Mouse (Mus musculus): ENCODE measurements at regions not wholly inside any gene's neighbourhood (a gene's known extent, or its start where the extent isn't known, plus 50 kb on each side); places are given as distances from the start of the nearest gene placed in this dataset.

- POLR2A ChIA-PET: no interaction called here
- no peaks in the 10 kb centered on the region for H3K27me3 ChIP-seq
- DNase-seq (ENCODE audit: low read depth, low spot score): no peak
- no peak for ATAC-seq
- TF ChIP-seq CTCF (IDR thresholded peaks at IDR 0.05): no peak
- in situ Hi-C loops (cut with MboI; ENCODE audit: low pct_unique_long_range_greater_than_20kb): no loop called here
- CTCF ChIA-PET: no interaction called here
Observed at GRCm38 (mm10) chr14:76922399-76922939, 114.1 kb upstream of the Ccdc122 start.

- CTCF ChIA-PET: interaction anchor here (1.6 to 2.2 kb wide), 3 partner anchors 14 to 137 kb away, joined by 5 to 7 read pairs (median 6); no protein-coding TSS in a partner anchor
- DNase-seq (ENCODE audit: low read depth, low spot score): no peak
- no peaks in the 10 kb centered on the region for H3K27me3 ChIP-seq
- in situ Hi-C loops (cut with MboI; ENCODE audit: low pct_unique_long_range_greater_than_20kb): no loop called here
- POLR2A ChIA-PET: interaction anchor here (0.9 kb wide), 1 partner anchor 29 kb away, joined by 3 read pairs; no protein-coding TSS in a partner anchor
- ATAC-seq: peak; percentile 39
- no peak for TF ChIP-seq CTCF (IDR thresholded peaks at IDR 0.05)
Observed at GRCm38 (mm10) chr14:76918091-76918490, 118.5 kb upstream of the Ccdc122 start.

- TF ChIP-seq CTCF (IDR thresholded peaks at IDR 0.05): no peak
- ChIA-PET POLR2A (interaction anchor here (0.9 to 1.5 kb wide), 3 partner anchors 18 to 412 kb away, joined by 3 read pairs; no protein-coding TSS in a partner anchor), CTCF (interaction anchor here (1.0 to 3.5 kb wide), 5 partner anchors 8 to 136 kb away, joined by 3 to 19 read pairs (median 6); no protein-coding TSS in a partner anchor)
- DNase-seq (ENCODE audit: low read depth, low spot score) (no peak), ATAC-seq (no peak)
- in situ Hi-C loops (cut with MboI; ENCODE audit: low pct_unique_long_range_greater_than_20kb): no loop called here
- H3K27me3 ChIP-seq: no peaks in the 10 kb centered on the region
Observed at GRCm38 (mm10) chr14:76917139-76917929, 119.2 kb upstream of the Ccdc122 start.

GRCm38 (mm10) chr14:76913850-76914249 lies 122.7 kb upstream of the Ccdc122 start:
- in situ Hi-C loops (cut with MboI; ENCODE audit: low pct_unique_long_range_greater_than_20kb): no loop called here
- ATAC-seq (no peak), DNase-seq (ENCODE audit: low read depth, low spot score) (no peak)
- TF ChIP-seq CTCF (IDR thresholded peaks at IDR 0.05): no peak
- H3K27me3 ChIP-seq: no peaks in the 10 kb centered on the region
- POLR2A ChIA-PET: interaction anchor here (0.8 to 5.5 kb wide), 2 partner anchors 13 to 28 kb away, joined by 3 to 17 read pairs; no protein-coding TSS in a partner anchor
- CTCF ChIA-PET: interaction anchor here (2.0 to 3.5 kb wide), 2 partner anchors 12 to 35 kb away, joined by 4 to 19 read pairs; no protein-coding TSS in a partner anchor

GRCm38 (mm10) chr14:76912301-76913001 lies 124.1 kb upstream of the Ccdc122 start:
- DNase-seq (ENCODE audit: low read depth, low spot score): no peak
- in situ Hi-C loops (cut with MboI; ENCODE audit: low pct_unique_long_range_greater_than_20kb): no loop called here
- ATAC-seq: peak; percentile 90
- TF ChIP-seq CTCF (IDR thresholded peaks at IDR 0.05): no peak
- POLR2A ChIA-PET: interaction anchor here (0.7 to 5.5 kb wide), 6 partner anchors 10 to 585 kb away, joined by 3 to 17 read pairs (median 3); no protein-coding TSS in a partner anchor
- CTCF ChIA-PET: interaction anchor here (1.2 kb wide), 1 partner anchor 36 kb away, joined by 3 read pairs; no protein-coding TSS in a partner anchor
- H3K27me3 ChIP-seq: no peaks in the 10 kb centered on the region

- H3K27me3 ChIP-seq: no peaks in the 10 kb centered on the region
- ChIA-PET CTCF (no interaction called here), POLR2A (interaction anchor here (0.8 to 5.5 kb wide), 6 partner anchors 16 to 584 kb away, joined by 3 to 17 read pairs (median 3); no protein-coding TSS in a partner anchor)
- in situ Hi-C loops (cut with MboI; ENCODE audit: low pct_unique_long_range_greater_than_20kb): no loop called here
- ATAC-seq (no peak), DNase-seq (ENCODE audit: low read depth, low spot score) (no peak)
- TF ChIP-seq CTCF (IDR thresholded peaks at IDR 0.05): no peak
Observed at GRCm38 (mm10) chr14:76911271-76911670, 125.3 kb upstream of the Ccdc122 start.

- ATAC-seq: no peak
Observed at GRCm38 (mm10) chr14:76910186-76910585, 126.4 kb upstream of the Ccdc122 start.

GRCm38 (mm10) chr14:76907941-76908340 lies 128.6 kb upstream of the Ccdc122 start:
- CTCF ChIA-PET: no interaction called here
- TF ChIP-seq CTCF (IDR thresholded peaks at IDR 0.05): no peak
- in situ Hi-C loops (cut with MboI; ENCODE audit: low pct_unique_long_range_greater_than_20kb): no loop called here
- POLR2A ChIA-PET: no interaction called here
- no peaks in the 10 kb centered on the region for H3K27me3 ChIP-seq
- DNase-seq (ENCODE audit: low read depth, low spot score) (no peak), ATAC-seq (no peak)

More at GRCm38 (mm10) chr14:76910186-76910585, 126.4 kb upstream of the Ccdc122 start:
- CTCF ChIA-PET: interaction anchor here (0.8 to 1.4 kb wide), 2 partner anchors 24 to 382 kb away, joined by 3 to 4 read pairs; no protein-coding TSS in a partner anchor
- no peak for DNase-seq (ENCODE audit: low read depth, low spot score)
- in situ Hi-C loops (cut with MboI; ENCODE audit: low pct_unique_long_range_greater_than_20kb): no loop called here
- POLR2A ChIA-PET: interaction anchor here (1.0 to 1.2 kb wide), 3 partner anchors 33 to 196 kb away, joined by 3 read pairs; no protein-coding TSS in a partner anchor
- no peak for TF ChIP-seq CTCF (IDR thresholded peaks at IDR 0.05)
- H3K27me3 ChIP-seq: no peaks in the 10 kb centered on the region

GRCm38 (mm10) chr14:76902962-76903757 lies 133.4 kb upstream of the Ccdc122 start:
- H3K27me3 ChIP-seq: no peaks in the 10 kb centered on the region
- DNase-seq (ENCODE audit: low read depth, low spot score) (peak; percentile 57), ATAC-seq (peak; percentile 83)
- in situ Hi-C loops (cut with MboI; ENCODE audit: low pct_unique_long_range_greater_than_20kb): no loop called here
- POLR2A ChIA-PET: interaction anchor here (0.7 to 1.2 kb wide), 5 partner anchors 10 to 396 kb away, joined by 3 to 4 read pairs (median 3); no protein-coding TSS in a partner anchor
- CTCF ChIA-PET: interaction anchor here (1.0 to 2.5 kb wide), 6 partner anchors 14 to 43 kb away, joined by 3 to 7 read pairs (median 4); no protein-coding TSS in a partner anchor
- no peak for TF ChIP-seq CTCF (IDR thresholded peaks at IDR 0.05)
